Mouse (Mus musculus) liver, postnatal 0 days (tissue): Measurements from ENCODE around the gene Rdh7.

ENCODE experiments used
- CTCF ChIP-seq: sonication (generic); IDR thresholded peaks from 2 replicates; pipeline ENCODE4 v1.5.1; 2016; ENCODE audit warnings: antibody characterized with exemption, low read depth
- EP300 ChIP-seq: IDR thresholded peaks from 2 replicates; pipeline ENCODE4 v1.6.1; 2016; ENCODE audit warnings: antibody characterized with exemption, low read depth, mild to moderate bottlenecking

GRCm38 (mm10) chr10:127886971-127887370, 1.6 kb downstream of the Rdh7 start:
- TF ChIP-seq CTCF (no peak), EP300 (no peak)
